Mouse (Mus musculus): ENCODE data around the gene Filip1. TPM values are rescaled to one million over a fixed set of nuclear protein-coding genes. Genes with fewer than 3 reads are reported as not detected.
"Not testable (repeated sequence)": the region's sequence is repeated elsewhere in the genome, so short reads cannot be mapped to it uniquely, and the experiment has no call there.

The Filip1 gene
- polyA plus RNA-seq (2015; fragmentation: Nextera tagmentation; extraction: Ambion mirVana), result 0.27 and 0.78 TPM in 2 replicates

- Histone ChIP-seq H3K4me2 (no peak within 1 kb of the TSS), H3K9me3 (replicated peaks) (no peaks in the 10 kb centered on the region), H3K4me1 (replicated peaks) (no peaks in the 10 kb centered on the region), H3K27me3 (no peaks in the 10 kb centered on the region), H3K27ac (no peak within 1 kb of the TSS), H3K4me3 (replicated peaks) (no peak within 1 kb of the TSS), H3K9ac (no peak within 1 kb of the TSS), H3K36me3 (no peaks in the 10 kb centered on the region)
- ATAC-seq (ENCODE audit: low read depth), result no peak
- DNase-seq, result no peak
- WGBS (ENCODE audit: insufficient replicate concordance), result 58% methylated on average over 7 of the region's 7 CpGs
Measured at GRCm38 (mm10) chr9:80012751-80013150, at the start of gene Filip1. TSS of gene Filip1 (minus strand) at chr9:80012851.

- no peak for DNase-seq
Measured at GRCm38 (mm10) chr9:80057690-80058089, 45.0 kb upstream of the Filip1 start.

GRCm38 (mm10) chr9:80052951-80053350 is 40.3 kb upstream of the Filip1 start:
- DNase-seq (no peak), ATAC-seq (ENCODE audit: low read depth) (no peak)
- Histone ChIP-seq H3K27me3 (no peaks in the 10 kb centered on the region), H3K27ac (no peak overlapping the region), H3K9ac (no peak overlapping the region), H3K4me3 (replicated peaks) (no peak overlapping the region), H3K4me2 (no peak overlapping the region), H3K4me1 (replicated peaks) (no peaks in the 10 kb centered on the region), H3K9me3 (replicated peaks) (no peaks in the 10 kb centered on the region), H3K36me3 (no peaks in the 10 kb centered on the region)
- 66% methylated on average over 5 of the region's 5 CpGs for WGBS (ENCODE audit: insufficient replicate concordance)

More at GRCm38 (mm10) chr9:80057690-80058089, 45.0 kb upstream of the Filip1 start:
- H3K4me1 ChIP-seq (replicated peaks), result no peaks in the 10 kb centered on the region
- no peaks in the 10 kb centered on the region for H3K36me3 ChIP-seq
- H3K27me3 ChIP-seq, result no peaks in the 10 kb centered on the region
- ATAC-seq (ENCODE audit: low read depth), result no peak
- no peak overlapping the region for H3K4me3 ChIP-seq (replicated peaks)
- no peak overlapping the region for H3K4me2 ChIP-seq
- no peaks in the 10 kb centered on the region for H3K9me3 ChIP-seq (replicated peaks)
- no peak overlapping the region for H3K9ac ChIP-seq
- H3K27ac ChIP-seq, result no peak overlapping the region
- 10% methylated on average over 2 of the region's 2 CpGs for WGBS (ENCODE audit: insufficient replicate concordance)

GRCm38 (mm10) chr9:80049271-80049670 is 36.6 kb upstream of the Filip1 start:
- 54% methylated on average over 5 of the region's 5 CpGs for WGBS (ENCODE audit: insufficient replicate concordance)
- not testable (repeated sequence) for H3K9me3 ChIP-seq (replicated peaks); DNase-seq; ATAC-seq (ENCODE audit: low read depth); H3K4me1 ChIP-seq (replicated peaks); H3K27ac ChIP-seq; H3K36me3 ChIP-seq; H3K4me2 ChIP-seq; H3K4me3 ChIP-seq (replicated peaks); H3K9ac ChIP-seq; H3K27me3 ChIP-seq

GRCm38 (mm10) chr9:80044301-80044700 is 31.6 kb upstream of the Filip1 start:
- H3K36me3 ChIP-seq, result not testable (repeated sequence)

GRCm38 (mm10) chr9:80039296-80039815 is 26.7 kb upstream of the Filip1 start:
- Histone ChIP-seq H3K27ac (no peak overlapping the region), H3K9me3 (replicated peaks) (no peaks in the 10 kb centered on the region), H3K9ac (no peak overlapping the region), H3K4me2 (no peak overlapping the region), H3K27me3 (no peaks in the 10 kb centered on the region), H3K4me1 (replicated peaks) (no peaks in the 10 kb centered on the region), H3K36me3 (no peaks in the 10 kb centered on the region), H3K4me3 (replicated peaks) (no peak overlapping the region)
- DNase-seq, result no peak
- no peak for ATAC-seq (ENCODE audit: low read depth)
- 29% methylated on average over 2 of the region's 2 CpGs for WGBS (ENCODE audit: insufficient replicate concordance)

More at GRCm38 (mm10) chr9:80044301-80044700, 31.6 kb upstream of the Filip1 start:
- not testable (repeated sequence) for H3K27me3 ChIP-seq; H3K9me3 ChIP-seq (replicated peaks); H3K9ac ChIP-seq; H3K4me1 ChIP-seq (replicated peaks); ATAC-seq (ENCODE audit: low read depth); DNase-seq; H3K27ac ChIP-seq; H3K4me3 ChIP-seq (replicated peaks); H3K4me2 ChIP-seq
- 73% methylated on average over 4 of the region's 4 CpGs for WGBS (ENCODE audit: insufficient replicate concordance)

- Histone ChIP-seq H3K27me3 (no peaks in the 10 kb centered on the region), H3K27ac (no peak overlapping the region), H3K4me3 (replicated peaks) (no peak overlapping the region), H3K4me1 (replicated peaks) (no peaks in the 10 kb centered on the region), H3K36me3 (no peaks in the 10 kb centered on the region), H3K4me2 (no peak overlapping the region), H3K9ac (no peak overlapping the region), H3K9me3 (replicated peaks) (no peaks in the 10 kb centered on the region)
- no peak for ATAC-seq (ENCODE audit: low read depth)
- DNase-seq, result no peak
Measured at GRCm38 (mm10) chr9:80037997-80038383, 25.3 kb upstream of the Filip1 start.

- Histone ChIP-seq H3K36me3 (no peaks in the 10 kb centered on the region), H3K4me3 (replicated peaks) (no peak overlapping the region), H3K9ac (no peak overlapping the region), H3K4me2 (no peak overlapping the region), H3K27ac (no peak overlapping the region), H3K27me3 (no peaks in the 10 kb centered on the region), H3K4me1 (replicated peaks) (no peaks in the 10 kb centered on the region), H3K9me3 (replicated peaks) (no peaks in the 10 kb centered on the region)
- DNase-seq, result no peak
- 68% methylated on average over 13 of the region's 13 CpGs for WGBS (ENCODE audit: insufficient replicate concordance)
- no peak for ATAC-seq (ENCODE audit: low read depth)
Measured at GRCm38 (mm10) chr9:80037262-80037996, 24.8 kb upstream of the Filip1 start.

- Histone ChIP-seq H3K4me2 (no peak overlapping the region), H3K4me1 (replicated peaks) (peaks cover 3% of the 10 kb centered on the region; the same call in 1 of the 2 replicates), H3K27me3 (no peaks in the 10 kb centered on the region), H3K9ac (no peak overlapping the region), H3K9me3 (replicated peaks) (no peaks in the 10 kb centered on the region), H3K27ac (no peak overlapping the region), H3K36me3 (no peaks in the 10 kb centered on the region), H3K4me3 (replicated peaks) (no peak overlapping the region)
- no peak for ATAC-seq (ENCODE audit: low read depth)
- no peak for DNase-seq
- WGBS (ENCODE audit: insufficient replicate concordance), result 58% methylated on average over 6 of the region's 6 CpGs
Measured at GRCm38 (mm10) chr9:80026581-80027021, 13.9 kb upstream of the Filip1 start.

GRCm38 (mm10) chr9:80026017-80026416 is 13.4 kb upstream of the Filip1 start:
- H3K36me3 ChIP-seq, result no peaks in the 10 kb centered on the region
- no peak for ATAC-seq (ENCODE audit: low read depth)
- no peak overlapping the region for H3K9ac ChIP-seq
- no peak overlapping the region for H3K4me2 ChIP-seq
- peak; percentile 22 for DNase-seq
- no peak overlapping the region for H3K27ac ChIP-seq
- H3K4me3 ChIP-seq (replicated peaks), result no peak overlapping the region
- no peaks in the 10 kb centered on the region for H3K27me3 ChIP-seq
- no peaks in the 10 kb centered on the region for H3K9me3 ChIP-seq (replicated peaks)
- WGBS (ENCODE audit: insufficient replicate concordance), result 2% methylated on average over 2 of the region's 2 CpGs
- H3K4me1 ChIP-seq (replicated peaks), result peaks cover 3% of the 10 kb centered on the region; the same call in 1 of the 2 replicates

GRCm38 (mm10) chr9:80025347-80025746 is 12.7 kb upstream of the Filip1 start:
- H3K4me1 ChIP-seq (replicated peaks); H3K27ac ChIP-seq; H3K9ac ChIP-seq; DNase-seq; H3K4me2 ChIP-seq; H3K4me3 ChIP-seq (replicated peaks); H3K9me3 ChIP-seq (replicated peaks); H3K27me3 ChIP-seq; ATAC-seq (ENCODE audit: low read depth); H3K36me3 ChIP-seq: not testable (repeated sequence)
- WGBS (ENCODE audit: insufficient replicate concordance), result 64% methylated on average over 5 of the region's 5 CpGs

- Histone ChIP-seq H3K9ac (no peak overlapping the region), H3K9me3 (replicated peaks) (no peaks in the 10 kb centered on the region), H3K36me3 (no peaks in the 10 kb centered on the region), H3K27me3 (no peaks in the 10 kb centered on the region), H3K4me3 (replicated peaks) (no peak overlapping the region), H3K4me2 (no peak overlapping the region), H3K27ac (no peak overlapping the region), H3K4me1 (replicated peaks) (peaks cover 3% of the 10 kb centered on the region; the same call in 1 of the 2 replicates)
- DNase-seq (no peak), ATAC-seq (ENCODE audit: low read depth) (no peak)
- WGBS (ENCODE audit: insufficient replicate concordance), result 66% methylated on average over 8 of the region's 8 CpGs
Measured at GRCm38 (mm10) chr9:80022821-80023220, 10.2 kb upstream of the Filip1 start.

Data from liver, embryonic 13.5 days (tissue).